Mouse (Mus musculus): ENCODE data around the gene Ank. TPM values are rescaled to one million over a fixed set of nuclear protein-coding genes. Genes with fewer than 3 reads are reported as not detected.

Ank gene
- total and polyA plus RNA-seq, 3 experiments, result 0.04 to 0.15 TPM; not detected in 1

DNA sequence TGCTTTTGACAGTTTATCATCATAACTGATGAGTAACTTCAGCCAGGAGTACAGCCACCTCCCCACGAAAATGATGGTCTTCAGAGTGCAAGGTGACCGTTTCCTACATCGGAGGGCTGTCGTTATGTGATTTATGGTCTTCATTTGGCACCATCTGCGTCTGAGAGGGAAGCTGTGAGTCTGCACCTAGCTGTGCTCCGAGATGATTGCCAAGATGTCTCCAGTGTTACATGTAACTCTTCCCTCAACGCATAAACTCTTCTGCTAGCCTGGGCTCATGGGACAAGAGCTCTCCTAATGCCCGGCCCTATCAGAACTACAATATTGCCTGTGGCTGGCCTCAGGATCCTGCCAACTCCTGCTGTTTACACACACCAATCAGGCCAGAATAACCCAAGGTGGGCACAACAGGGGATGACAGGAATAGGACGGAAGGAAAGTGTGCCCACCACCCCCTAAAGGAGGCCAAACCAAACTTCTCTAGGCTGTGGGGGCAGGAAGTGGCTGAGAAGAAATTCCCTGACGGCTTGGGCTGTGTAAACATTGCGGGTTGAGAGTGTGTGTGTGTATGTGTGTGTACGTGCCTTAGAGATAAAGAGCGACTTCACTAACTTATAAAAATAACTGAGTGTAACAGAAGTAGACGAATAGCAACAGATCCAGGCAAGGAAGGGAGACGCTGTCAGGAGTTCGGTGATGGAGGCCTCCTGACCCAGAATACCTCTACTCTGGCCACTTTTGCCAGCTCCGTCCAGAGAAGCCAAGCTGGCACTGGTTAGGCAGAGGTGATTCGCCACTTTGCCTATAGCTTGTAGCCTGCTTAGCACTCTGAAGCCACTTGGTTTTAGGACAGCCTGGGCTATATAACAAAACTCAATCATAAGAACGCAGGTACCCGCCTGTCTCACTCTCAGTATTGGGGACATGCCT, 37.6 kb downstream of the Ank start:
- no peak overlapping the region for H3K9ac ChIP-seq (ENCODE audit: control insufficient read depth, low read depth, low read length, poor library complexity, severe bottlenecking)
- H3K36me3 ChIP-seq (ENCODE audit: control insufficient read depth in 1 of 2, insufficient read depth in 2 of 2, low read length in 2 of 2), result no peaks in the 10 kb centered on the region
- H3K27me3 ChIP-seq (ENCODE audit: control insufficient read depth in 1 of 2, insufficient read depth in 2 of 2, low read length in 2 of 2), result no peaks in the 10 kb centered on the region
- no peaks in the 10 kb centered on the region for H3K9me3 ChIP-seq (replicated peaks; ENCODE audit: insufficient read depth, low read length)
- TF ChIP-seq UBTF (IDR thresholded peaks at IDR 0.05; ENCODE audit: borderline replicate concordance, insufficient read depth, low read depth, low read length), result no peak
- no peak for TF ChIP-seq E2F4 (IDR thresholded peaks at IDR 0.05; ENCODE audit: borderline replicate concordance, low read depth, low read length)
- no peak for TF ChIP-seq SIN3A (IDR thresholded peaks at IDR 0.05; ENCODE audit: low read length)
- no peak for TF ChIP-seq RAD21 (IDR thresholded peaks at IDR 0.05; ENCODE audit: low read depth, low read length)
- TF ChIP-seq MXI1 (IDR thresholded peaks at IDR 0.05; ENCODE audit: low read depth, low read length), result no peak
- no peak for TF ChIP-seq HCFC1 (IDR thresholded peaks at IDR 0.05; ENCODE audit: low read depth, low read length)
- no peaks in the 10 kb centered on the region for H3K79me2 ChIP-seq (ENCODE audit: control insufficient read depth, insufficient read depth, low read length, poor library complexity)
- H3K4me1 ChIP-seq (ENCODE audit: control insufficient read depth in 1 of 2, insufficient read depth in 2 of 2, low read length in 2 of 2), result no peaks in the 10 kb centered on the region
- no peak for DNase-seq (ENCODE audit: low read depth, low spot score)
- no peak overlapping the region for H3K27ac ChIP-seq (ENCODE audit: control insufficient read depth, low read depth, low read length)
- H3K4me3 ChIP-seq (ENCODE audit: control insufficient read depth in 1 of 2, insufficient read depth in 1 of 2, low read depth in 2 of 2, low read length in 2 of 2), result no peak overlapping the region

DNA sequence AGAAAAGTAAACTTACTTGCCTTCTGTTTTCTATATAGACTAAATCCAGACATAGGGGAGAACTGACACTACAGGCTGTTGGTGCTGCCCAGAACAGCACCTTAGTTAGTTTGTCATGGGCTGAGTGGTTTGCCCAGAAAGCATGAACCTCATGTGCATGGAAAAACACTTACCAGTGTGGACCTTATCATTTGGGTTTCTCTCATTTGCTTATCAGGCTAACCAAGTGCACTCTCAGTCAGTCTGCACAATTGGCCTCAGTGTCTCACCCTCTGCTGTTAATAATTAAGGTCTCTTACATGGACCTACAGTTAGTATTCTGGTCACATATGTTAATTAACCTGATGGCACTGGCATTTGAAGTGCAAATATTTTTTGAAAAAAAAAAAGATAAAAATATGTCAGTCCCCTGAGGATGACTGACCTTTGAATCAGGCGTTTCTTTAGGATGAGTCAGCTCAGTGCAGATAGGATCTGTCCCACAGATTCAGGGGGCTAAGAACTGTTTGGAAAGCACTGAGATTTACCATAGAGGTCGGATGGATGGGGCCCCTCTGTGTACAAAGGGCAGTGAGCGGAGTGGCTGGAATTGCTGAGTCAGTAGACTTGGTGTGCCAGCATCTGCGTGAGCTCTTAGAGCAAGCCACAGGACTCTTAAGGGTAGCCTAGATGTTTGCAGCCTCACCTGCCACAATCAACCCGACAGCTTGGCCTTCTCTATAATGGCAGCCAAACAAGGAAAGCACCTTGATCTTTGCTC, 39.8 kb downstream of the Ank start:
- TF ChIP-seq RAD21 (IDR thresholded peaks at IDR 0.05; ENCODE audit: low read depth, low read length) (no peak), KAT2A (conservative IDR thresholded peaks at IDR 0.05; ENCODE audit: low read depth, low read length) (no peak), MEF2A (IDR thresholded peaks at IDR 0.05; ENCODE audit: extremely low read depth, insufficient replicate concordance, low read depth, low read length, poor library complexity, severe bottlenecking) (no peak), MAX (IDR thresholded peaks at IDR 0.05; ENCODE audit: low read length) (no peak)
- H3K4me1 ChIP-seq (ENCODE audit: control insufficient read depth in 1 of 2, insufficient read depth in 2 of 2, low read length in 2 of 2), result no peaks in the 10 kb centered on the region
- no peak overlapping the region for H3K9ac ChIP-seq (ENCODE audit: control insufficient read depth, low read depth, low read length, poor library complexity, severe bottlenecking)
- no peaks in the 10 kb centered on the region for H3K9me3 ChIP-seq (replicated peaks; ENCODE audit: insufficient read depth, low read length)
- no peaks in the 10 kb centered on the region for H3K79me2 ChIP-seq (ENCODE audit: control insufficient read depth, insufficient read depth, low read length, poor library complexity)
- H3K4me3 ChIP-seq (ENCODE audit: control insufficient read depth in 1 of 2, insufficient read depth in 1 of 2, low read depth in 2 of 2, low read length in 2 of 2), result no peak overlapping the region
- no peaks in the 10 kb centered on the region for H3K27me3 ChIP-seq (ENCODE audit: control insufficient read depth in 1 of 2, insufficient read depth in 2 of 2, low read length in 2 of 2)
- H3K36me3 ChIP-seq (ENCODE audit: control insufficient read depth in 1 of 2, insufficient read depth in 2 of 2, low read length in 2 of 2), result no peaks in the 10 kb centered on the region
- H3K27ac ChIP-seq (ENCODE audit: control insufficient read depth, low read depth, low read length), result no peak overlapping the region
- DNase-seq (ENCODE audit: low read depth, low spot score), result no peak

DNA sequence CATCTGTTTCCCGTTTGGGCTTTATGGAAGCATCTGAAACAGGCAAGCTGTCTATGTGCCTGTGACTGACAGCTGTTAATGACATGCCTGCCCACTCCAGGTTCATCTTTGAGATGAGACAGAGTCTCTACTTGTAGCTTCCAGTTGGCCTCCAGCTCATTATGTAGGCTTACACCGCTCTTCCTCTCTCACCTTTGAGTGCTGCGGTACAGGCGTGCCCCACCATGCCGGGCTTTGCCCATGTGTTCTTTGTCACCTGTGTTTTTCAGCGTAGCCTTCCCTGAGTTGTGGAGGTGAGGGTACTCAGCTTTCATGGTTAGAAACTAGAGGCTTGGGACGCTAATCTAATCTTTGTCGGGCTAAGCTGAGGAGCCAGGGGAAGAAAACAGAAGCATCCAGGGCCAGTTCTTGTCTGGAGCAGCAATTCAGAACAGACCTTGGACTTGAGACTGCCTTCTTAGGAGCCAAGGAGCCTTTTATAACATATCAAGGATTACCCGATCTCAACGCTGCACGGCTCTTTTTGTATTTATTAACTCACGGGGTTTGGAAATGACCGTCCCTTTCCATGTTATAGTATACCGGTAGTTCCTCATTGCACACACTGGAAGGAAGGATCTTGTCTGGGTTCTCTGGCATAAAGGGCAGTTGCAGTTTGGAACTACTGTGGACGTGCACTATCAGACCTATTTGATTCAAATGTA, 40.6 kb downstream of the Ank start:
- Histone ChIP-seq H3K27me3 (ENCODE audit: control insufficient read depth in 1 of 2, insufficient read depth in 2 of 2, low read length in 2 of 2) (no peaks in the 10 kb centered on the region), H3K27ac (ENCODE audit: control insufficient read depth, low read depth, low read length) (no peak overlapping the region), H3K36me3 (ENCODE audit: control insufficient read depth in 1 of 2, insufficient read depth in 2 of 2, low read length in 2 of 2) (no peaks in the 10 kb centered on the region), H3K9ac (ENCODE audit: control insufficient read depth, low read depth, low read length, poor library complexity, severe bottlenecking) (no peak overlapping the region), H3K9me3 (replicated peaks; ENCODE audit: insufficient read depth, low read length) (no peaks in the 10 kb centered on the region), H3K4me3 (ENCODE audit: control insufficient read depth in 1 of 2, insufficient read depth in 1 of 2, low read depth in 2 of 2, low read length in 2 of 2) (no peak overlapping the region), H3K79me2 (ENCODE audit: control insufficient read depth, insufficient read depth, low read length, poor library complexity) (no peaks in the 10 kb centered on the region), H3K4me1 (ENCODE audit: control insufficient read depth in 1 of 2, insufficient read depth in 2 of 2, low read length in 2 of 2) (no peaks in the 10 kb centered on the region)
- DNase-seq (ENCODE audit: low read depth, low spot score), result no peak
- TF ChIP-seq ZKSCAN1 (IDR thresholded peaks at IDR 0.05; ENCODE audit: low read depth, low read length), result no peak
- TF ChIP-seq RCOR1 (IDR thresholded peaks at IDR 0.05; ENCODE audit: low read depth, low read length), result no peak
- no peak for TF ChIP-seq BHLHE40 (IDR thresholded peaks at IDR 0.05; ENCODE audit: borderline replicate concordance, low read depth, low read length)
- no peak for TF ChIP-seq POLR2AphosphoS2 (IDR thresholded peaks at IDR 0.05; ENCODE audit: low read length)
- TF ChIP-seq NRF1 (IDR thresholded peaks at IDR 0.05; ENCODE audit: insufficient read depth, low read depth, low read length, poor library complexity, severe bottlenecking), result no peak

Measured in MEL (cell line).